Mouse (Mus musculus) CH12F3 (cell line): Measurements from ENCODE around the gene Angpt4.

Source experiments
- in situ Hi-C: fragments of 300-500 bp; cut with MboI; formaldehyde crosslinking; loops from 2 replicates; pipeline ENCODE4 v1.14.3; 2020; ENCODE audit warnings: low sequenced_read_pairs

The Angpt4 gene

GRCm38 (mm10) chr2:151961284-151962196 is 50.5 kb downstream of the Angpt4 start:
- in situ Hi-C loops = no loop called here

GRCm38 (mm10) chr2:151962474-151962873 is 51.5 kb downstream of the Angpt4 start:
- in situ Hi-C loops = no loop called here

GRCm38 (mm10) chr2:151963319-151963718 is 52.3 kb downstream of the Angpt4 start:
- in situ Hi-C loops = no loop called here

- in situ Hi-C loops = no loop called here
These were observed 53.0 kb downstream of the Angpt4 start for GRCm38 (mm10) chr2:151964052-151964451.

- in situ Hi-C loops = no loop called here
These were observed 56.3 kb downstream of the Angpt4 start for GRCm38 (mm10) chr2:151967176-151967750.

- in situ Hi-C loops = no loop called here
These were observed 56.8 kb downstream of the Angpt4 start for GRCm38 (mm10) chr2:151967792-151968191.

- in situ Hi-C loops = no loop called here
These were observed 57.4 kb downstream of the Angpt4 start for GRCm38 (mm10) chr2:151968451-151968850.

- in situ Hi-C loops = no loop called here
These were observed 58.0 kb downstream of the Angpt4 start for GRCm38 (mm10) chr2:151968986-151969385.

- in situ Hi-C loops = no loop called here
These were observed 58.4 kb downstream of the Angpt4 start for GRCm38 (mm10) chr2:151969396-151969795.

GRCm38 (mm10) chr2:151970191-151971172 is 59.5 kb downstream of the Angpt4 start:
- in situ Hi-C loops = no loop called here

GRCm38 (mm10) chr2:151971748-151972147 is 60.7 kb downstream of the Angpt4 start:
- in situ Hi-C loops = no loop called here

GRCm38 (mm10) chr2:151972880-151973594 is 62.0 kb downstream of the Angpt4 start:
- in situ Hi-C loops = no loop called here

- in situ Hi-C loops = no loop called here
These were observed 62.9 kb downstream of the Angpt4 start for GRCm38 (mm10) chr2:151973595-151974562.

- in situ Hi-C loops = no loop called here
These were observed 64.3 kb downstream of the Angpt4 start for GRCm38 (mm10) chr2:151975295-151975694.

- in situ Hi-C loops = no loop called here
These were observed 65.1 kb downstream of the Angpt4 start for GRCm38 (mm10) chr2:151976067-151976466.

GRCm38 (mm10) chr2:151977689-151978440 is 66.9 kb downstream of the Angpt4 start:
- in situ Hi-C loops = no loop called here

GRCm38 (mm10) chr2:151978494-151978893 is 67.5 kb downstream of the Angpt4 start:
- in situ Hi-C loops = no loop called here
